In genomic region chr2:26482824-26483223, GRCm38 (mm10) we compare ENCODE assay signal across 9 mouse cellular contexts. TPM values are rescaled to one million over a fixed set of nuclear protein-coding genes. Genes with fewer than 3 reads are reported as not detected.
DNase-seq lines count a peak whose midpoint lies in the region; ATAC-seq and TF ChIP-seq lines count a peak whose summit lies in the region.
"Had no signal": no experiment of that assay in that cellular context is flagged by ENCODE, and none has a peak within 500 bp of the region (broad histone marks: within the 10 kb centered on the region; RNA-seq: fewer than 3 reads in every experiment).

No protein-coding gene starts in this region.

- no peaks in the 10 kb centered on the region for H3K9me3 ChIP-seq in embryonic facial prominence, embryonic 12.5 days
- H3K9me3 ChIP-seq in embryonic facial prominence, embryonic 10.5 days, result no peaks in the 10 kb centered on the region
- no peaks in the 10 kb centered on the region for H3K9me3 ChIP-seq in liver, embryonic 11.5 days (ENCODE audit: control insufficient read depth, low read length)

- TF ChIP-seq POLR2A in liver, adult 2 months (IDR thresholded peaks at IDR 0.05; ENCODE audit: extremely low read depth, insufficient read depth, low read length), result no peak
- no peak for TF ChIP-seq POLR2A in small intestine, adult 2 months (IDR thresholded peaks at IDR 0.05; ENCODE audit: low read depth, low read length)

- peaks cover 35% of the 10 kb centered on the region for H3K79me2 ChIP-seq in liver, adult 2 months (ENCODE audit: control insufficient read depth, insufficient read depth, low read length)

- peaks cover 33% of the 10 kb centered on the region for H3K4me1 ChIP-seq in embryonic facial prominence, embryonic 12.5 days
- H3K4me1 ChIP-seq in embryonic facial prominence, embryonic 10.5 days, result peaks cover 68% of the 10 kb centered on the region
- peaks cover 37% of the 10 kb centered on the region for H3K4me1 ChIP-seq in liver, adult 2 months (ENCODE audit: control insufficient read depth, insufficient read depth, low read length)
- peaks cover 38% of the 10 kb centered on the region for H3K4me1 ChIP-seq in liver, embryonic 11.5 days (replicated peaks; ENCODE audit: control insufficient read depth, insufficient read depth, low read length)
- peaks cover 60% of the 10 kb centered on the region for H3K4me1 ChIP-seq in small intestine, adult 2 months (ENCODE audit: control insufficient read depth, insufficient read depth, insufficient read length, low read length)

- no peak for ATAC-seq in embryonic facial prominence, embryonic 12.5 days (ENCODE audit: insufficient number of reproducible peaks, insufficient read depth, low FRiP score, low TSS enrichment)
- no peak for ATAC-seq in liver, embryonic 11.5 days (replicated peaks; ENCODE audit: low FRiP score)

- no peak overlapping the region for H3K4me2 ChIP-seq in embryonic facial prominence, embryonic 12.5 days (replicated peaks)
- H3K4me2 ChIP-seq in liver, embryonic 11.5 days, result peak overlapping the region; percentile 28; the same call in 1 of the 2 replicates

- no peak overlapping the region for H3K9ac ChIP-seq in embryonic facial prominence, embryonic 12.5 days
- peak overlapping the region; percentile 21; the same call in 1 of the 2 replicates for H3K9ac ChIP-seq in liver, adult 2 months (ENCODE audit: low read depth, low read length)
- H3K9ac ChIP-seq in liver, embryonic 11.5 days (ENCODE audit: low read depth, low read length), result no peak overlapping the region

- 0 out of 2 replicates have a peak overlapping the region, but pooled peaks have one; percentile 30 for H3K27ac ChIP-seq in embryonic facial prominence, embryonic 12.5 days
- H3K27ac ChIP-seq in embryonic facial prominence, embryonic 10.5 days (replicated peaks), result no peak overlapping the region; the same call in 1 of the 2 replicates
- peak overlapping the region; percentile 45 for H3K27ac ChIP-seq in liver, adult 2 months (replicated peaks; ENCODE audit: insufficient read depth, low read depth, low read length)
- peak overlapping the region; percentile 68 for H3K27ac ChIP-seq in liver, embryonic 11.5 days (ENCODE audit: low read depth, low read length)
- H3K27ac ChIP-seq in small intestine, adult 2 months (ENCODE audit: insufficient read depth, low read depth, low read length), result peak overlapping the region; percentile 61

- WGBS in embryonic facial prominence, embryonic 12.5 days, result 89% methylated on average over 3 of the region's 3 CpGs
- 92% methylated on average over 3 of the region's 3 CpGs for WGBS in embryonic facial prominence, embryonic 10.5 days
- 52% methylated on average over 3 of the region's 3 CpGs for WGBS in liver, adult 2 months
- whole genome bisulfite sequencing in liver, embryonic 11.5 days, result 72% methylated on average over 3 of the region's 3 CpGs
- 27% methylated on average over 3 of the region's 3 CpGs for WGBS in small intestine, adult 2 months

- no peak for DNase-seq in embryonic facial prominence, embryonic 10.5 days (ENCODE audit: low spot score)
- DNase-seq in liver, adult 2 months (ENCODE audit: extremely low read depth, low read depth, low spot score), result no peak
- no peak for DNase-seq in liver
- no peak for DNase-seq in liver, embryonic 11.5 days (ENCODE audit: low spot score)
- DNase-seq in right cerebral cortex, postnatal 25 days, result no peak
- DNase-seq in c-Kit-positive CD71-positive TER-119-positive erythroid progenitor cells, embryonic 14.5 days (ENCODE audit: low spot score), result no peak
- DNase-seq: cerebellum, adult 2 months had no signal

- no peak overlapping the region for H3K4me3 ChIP-seq in embryonic facial prominence, embryonic 12.5 days
- no peak overlapping the region for H3K4me3 ChIP-seq in embryonic facial prominence, embryonic 10.5 days
- H3K4me3 ChIP-seq in liver, adult 2 months (ENCODE audit: insufficient read depth, low read depth, low read length), result no peak overlapping the region
- H3K4me3 ChIP-seq in liver, embryonic 11.5 days (ENCODE audit: low read depth, low read length), result no peak overlapping the region
- no peak overlapping the region for H3K4me3 ChIP-seq in small intestine, adult 2 months (ENCODE audit: low read depth, low read length)

- H3K27me3 ChIP-seq in embryonic facial prominence, embryonic 12.5 days, result no peaks in the 10 kb centered on the region
- H3K27me3 ChIP-seq in embryonic facial prominence, embryonic 10.5 days (replicated peaks; ENCODE audit: low read depth, poor library complexity, severe bottlenecking), result no peaks in the 10 kb centered on the region
- no peaks in the 10 kb centered on the region for H3K27me3 ChIP-seq in liver, adult 2 months (ENCODE audit: control insufficient read depth, insufficient read depth, low read length)
- H3K27me3 ChIP-seq in liver, embryonic 11.5 days (replicated peaks; ENCODE audit: control insufficient read depth, insufficient read depth, low read length), result no peaks in the 10 kb centered on the region
- H3K27me3 ChIP-seq in small intestine, adult 2 months (ENCODE audit: control insufficient read depth, insufficient read depth, low read length), result no peaks in the 10 kb centered on the region

- TF ChIP-seq CTCF in liver, adult 2 months (IDR thresholded peaks at IDR 0.05; ENCODE audit: low read depth, low read length), result no peak
- TF ChIP-seq CTCF in small intestine, adult 2 months (IDR thresholded peaks at IDR 0.05; ENCODE audit: extremely low read depth, insufficient read length, insufficient replicate concordance, low read depth, low read length), result no peak

- peaks cover 48% of the 10 kb centered on the region for H3K36me3 ChIP-seq in embryonic facial prominence, embryonic 12.5 days
- peaks cover 76% of the 10 kb centered on the region for H3K36me3 ChIP-seq in embryonic facial prominence, embryonic 10.5 days (replicated peaks)
- H3K36me3 ChIP-seq in liver, adult 2 months (ENCODE audit: control insufficient read depth, insufficient read depth, low read length), result peaks cover 2% of the 10 kb centered on the region; the same call in 1 of the 2 replicates
- peaks cover 10% of the 10 kb centered on the region for H3K36me3 ChIP-seq in liver, embryonic 11.5 days (ENCODE audit: control insufficient read depth, insufficient read depth, low read length)
- peaks cover 28% of the 10 kb centered on the region for H3K36me3 ChIP-seq in small intestine, adult 2 months (ENCODE audit: control insufficient read depth, insufficient read depth, low read length)

RNA-seq across cellular contexts. Expression of gene Notch1, which starts 33.6 kb away (rescaled TPM):
- 16.4 and 20.3 TPM in 2 replicates for polyA plus RNA-seq in embryonic facial prominence, embryonic 12.5 days (2016; fragmentation: Nextera tagmentation; extraction: Ambion mirVana)
- 17.1 and 20.3 TPM in 2 replicates for polyA plus RNA-seq in embryonic facial prominence, embryonic 10.5 days (2016; fragmentation: Nextera tagmentation; extraction: Ambion mirVana)
- 6.2 and 13.8 TPM in 2 replicates for total RNA-seq in liver, adult 2 months (2014; rRNA removed)
- polyA plus RNA-seq in liver, adult 2 months (2012; rRNA removed), result 9.1 and 9.7 TPM in 2 replicates
- 7.1 and 10.5 TPM in 2 replicates for polyA plus RNA-seq in liver, embryonic 11.5 days (2014; fragmentation: Nextera tagmentation; extraction: Ambion mirVana)
- 19.6 and 21.6 TPM in 2 replicates for polyA plus RNA-seq in small intestine, adult 2 months (2012; rRNA removed)

RNA-seq across cellular contexts. Expression of gene Sec16a, which starts 37.8 kb away (rescaled TPM):
- 26.2 and 28.3 TPM in 2 replicates for polyA plus RNA-seq in embryonic facial prominence, embryonic 12.5 days (2016; fragmentation: Nextera tagmentation; extraction: Ambion mirVana)
- polyA plus RNA-seq in embryonic facial prominence, embryonic 10.5 days (2016; fragmentation: Nextera tagmentation; extraction: Ambion mirVana), result 30.4 and 32.1 TPM in 2 replicates
- 44.5 and 53.2 TPM in 2 replicates for total RNA-seq in liver, adult 2 months (2014; rRNA removed)
- 70.5 and 78.2 TPM in 2 replicates for polyA plus RNA-seq in liver, adult 2 months (2012; rRNA removed)
- polyA plus RNA-seq in liver, embryonic 11.5 days (2014; fragmentation: Nextera tagmentation; extraction: Ambion mirVana), result 33.7 TPM in 2 replicates
- 72.4 and 105 TPM in 2 replicates for polyA plus RNA-seq in small intestine, adult 2 months (2012; rRNA removed)
